Mouse (Mus musculus): ENCODE data around the gene Mettl27. TPM values are rescaled to one million over a fixed set of nuclear protein-coding genes. Genes with fewer than 3 reads are reported as not detected.
A peak's percentile ranks its signal among the peaks of the same experiment; 100 is the strongest.
"Not testable (repeated sequence)": the region's sequence is repeated elsewhere in the genome, so short reads cannot be mapped to it uniquely, and the experiment has no call there.

Mettl27 gene
- total RNA-seq, 2 experiments from 2014 or later: 8.7 to 10.3 TPM

DNA sequence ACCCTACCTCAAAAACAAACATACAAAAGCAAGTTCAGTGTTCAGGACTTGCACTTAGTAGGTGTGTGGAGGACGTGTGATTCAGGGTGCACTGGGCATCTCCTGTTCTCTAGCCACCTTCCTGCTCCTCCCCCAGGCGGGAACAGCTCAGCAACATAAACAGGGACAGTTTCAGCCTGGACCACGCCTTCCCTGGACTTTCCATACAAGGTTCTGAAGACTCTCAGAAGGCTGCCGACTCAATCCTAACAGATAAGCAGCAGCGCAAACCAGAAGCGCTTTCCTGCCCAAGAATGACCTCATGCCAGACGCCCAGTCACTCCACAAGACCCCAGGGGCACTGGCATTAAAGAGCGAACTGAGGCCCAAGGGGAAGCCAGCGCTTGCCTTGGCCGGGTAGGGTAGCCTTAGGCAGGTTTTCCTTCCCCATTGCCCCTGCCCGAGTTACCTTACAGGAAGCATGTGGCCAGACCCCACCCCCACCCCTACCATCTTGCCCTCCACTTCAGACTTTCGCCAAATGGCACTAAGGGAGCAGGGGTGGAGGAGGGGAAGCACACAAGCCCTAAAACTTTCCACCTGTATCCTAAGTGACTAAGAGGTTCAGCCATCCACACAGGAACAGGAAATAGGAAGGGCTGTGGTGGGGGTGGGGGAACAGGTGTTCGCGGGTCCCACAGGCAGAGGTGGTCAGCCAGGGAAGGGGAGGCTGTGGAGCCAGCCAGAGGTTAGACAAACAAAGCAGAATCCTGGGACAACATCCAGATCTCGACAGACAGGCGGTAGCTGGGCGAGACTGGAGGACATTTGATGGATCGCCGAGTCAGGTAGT lies 19.1 kb downstream of the Mettl27 start:
- DNase-seq (ENCODE audit: low spot score in 2 of 2): no peak

DNA sequence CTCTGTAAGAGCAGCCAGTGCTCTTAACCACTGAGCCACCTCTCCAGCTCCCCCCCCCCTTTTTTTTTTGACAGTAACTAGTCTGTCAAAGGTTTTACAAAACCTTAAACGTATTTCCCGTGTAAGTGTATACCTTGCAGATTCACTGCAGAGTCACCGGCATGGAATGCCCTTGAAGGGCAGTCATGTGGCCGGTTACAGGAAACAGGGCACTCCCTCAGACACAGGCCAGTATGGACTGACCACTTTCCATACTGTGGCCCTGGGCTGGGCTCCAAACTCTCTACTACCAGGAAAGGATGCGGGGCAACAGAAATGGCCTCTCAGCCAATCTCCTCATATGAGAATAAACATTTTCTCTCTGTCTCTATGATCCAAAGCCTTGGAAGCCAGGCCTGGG lies 23.3 kb downstream of the Mettl27 start:
- no peak for DNase-seq (ENCODE audit: low spot score in 2 of 2)

DNA sequence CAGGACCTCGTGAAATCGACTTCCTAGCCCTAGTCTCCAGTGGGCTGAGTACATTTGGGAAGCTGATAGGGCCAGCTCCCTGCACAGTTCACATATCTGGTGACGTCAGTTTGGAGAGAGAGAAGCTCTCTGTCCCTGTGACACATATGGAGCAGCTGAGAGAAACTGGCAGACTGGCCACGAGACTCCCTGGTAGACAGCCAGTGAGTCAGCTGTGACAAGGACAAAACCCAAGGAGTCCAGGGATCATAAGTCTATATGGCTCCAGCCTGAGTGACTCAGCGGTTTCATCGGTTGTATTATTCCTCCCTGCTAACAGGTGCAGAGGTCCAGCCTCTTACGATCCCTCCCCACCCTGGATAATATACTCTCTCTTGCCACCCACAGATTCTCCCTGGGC lies 26.9 kb downstream of the Mettl27 start:
- DNase-seq (ENCODE audit: low spot score in 2 of 2): peak in 1 of 2 experiments; percentile 42

DNA sequence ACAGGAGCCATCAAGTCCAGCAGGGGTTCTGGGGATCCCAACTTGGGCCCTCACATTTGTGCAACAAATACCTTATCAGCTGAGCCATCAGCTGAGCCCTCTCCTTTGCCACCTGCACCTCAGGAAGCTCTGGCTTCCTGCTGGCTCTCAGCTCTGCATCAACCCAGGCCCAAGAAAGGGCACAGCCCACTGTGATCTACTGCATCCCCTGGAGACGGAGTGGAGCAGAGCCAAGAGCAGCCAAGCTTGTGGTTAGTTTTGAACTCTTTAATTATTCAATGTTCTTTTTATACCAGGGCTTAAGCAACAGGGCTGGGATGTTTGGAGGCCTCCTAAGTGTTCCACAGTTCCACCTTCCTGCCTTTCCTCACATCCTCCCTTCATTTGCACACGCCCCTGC lies 28.3 kb downstream of the Mettl27 start:
- no peak for DNase-seq (ENCODE audit: low spot score in 2 of 2)

DNA sequence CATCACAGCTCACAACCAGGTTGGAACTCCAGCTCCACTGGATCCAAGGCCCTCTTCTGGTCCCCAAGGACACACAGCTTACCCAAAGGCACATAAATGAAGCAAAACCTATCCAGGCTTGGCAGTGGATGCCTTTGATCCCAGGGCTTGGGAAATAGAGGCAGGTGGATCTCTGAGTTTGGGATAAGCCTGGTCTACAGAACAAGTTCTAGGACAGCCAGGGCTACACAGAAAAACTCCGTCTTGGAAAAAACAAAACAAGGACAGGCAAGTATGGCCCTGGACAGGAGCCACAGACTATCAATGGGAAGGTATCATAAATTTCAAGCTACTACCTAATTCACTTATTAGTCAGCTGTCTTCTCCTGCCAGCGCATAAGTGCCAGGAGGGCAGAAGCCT lies 29.4 kb downstream of the Mettl27 start:
- DNase-seq (ENCODE audit: low spot score in 2 of 2): no peak

DNA sequence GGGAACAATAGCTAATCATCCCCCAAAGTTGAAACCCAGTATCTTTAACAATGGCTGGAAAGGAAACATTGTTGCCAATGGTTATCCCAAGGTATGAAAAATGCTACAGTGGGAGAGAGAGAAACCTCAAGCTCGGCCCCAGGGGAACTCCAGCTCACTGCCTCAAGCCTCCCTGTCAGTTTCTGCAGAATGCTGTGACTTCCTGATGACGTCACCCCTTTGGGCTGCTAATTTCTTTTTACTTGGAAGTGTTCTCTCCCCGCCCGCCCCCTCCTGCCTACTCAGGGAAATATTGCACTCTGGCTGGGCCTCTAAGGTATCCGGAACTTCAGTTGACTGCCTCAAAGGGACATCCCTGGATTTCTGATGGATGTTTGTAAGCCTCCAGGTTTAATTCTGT lies 31.4 kb downstream of the Mettl27 start:
- DNase-seq (ENCODE audit: low spot score in 2 of 2): no peak

DNA sequence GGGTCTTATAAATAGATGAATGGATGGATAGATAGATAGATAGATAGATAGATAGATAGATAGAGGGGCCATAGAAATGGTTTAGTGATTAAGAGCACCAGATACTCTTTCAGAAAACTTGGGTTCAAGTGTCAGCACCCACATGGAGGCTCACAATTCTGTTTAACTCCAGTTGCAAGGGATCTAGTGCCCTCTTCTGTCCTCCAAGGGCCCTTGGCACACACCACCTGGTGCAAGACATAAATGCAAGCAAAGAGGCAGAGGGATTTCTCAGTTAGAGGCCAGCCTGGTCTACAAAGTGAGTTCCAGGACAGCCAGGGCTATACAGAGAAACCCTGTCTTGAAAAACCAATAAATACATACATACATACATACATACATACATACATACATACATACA lies 32.5 kb downstream of the Mettl27 start:
- not testable (repeated sequence) for DNase-seq (ENCODE audit: low spot score in 2 of 2)

DNA sequence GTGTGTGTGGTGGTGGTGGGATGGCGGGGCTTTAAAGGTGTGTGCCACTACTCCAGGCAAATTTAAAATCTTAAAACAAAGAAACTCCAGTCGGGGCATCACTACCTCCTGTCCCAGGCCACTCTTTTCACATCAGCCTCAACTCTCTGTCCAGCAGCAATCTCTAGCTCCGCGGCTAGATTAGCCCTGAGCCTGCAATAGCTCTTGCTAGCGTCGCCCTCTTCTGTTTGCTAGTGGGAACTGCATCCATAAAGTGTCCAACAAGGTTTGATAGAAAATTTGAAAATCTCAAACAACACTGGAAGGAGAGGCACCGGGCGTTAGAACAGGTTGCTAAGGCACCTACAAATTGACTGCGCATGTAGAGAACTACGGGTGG lies 33.3 kb downstream of the Mettl27 start:
- DNase-seq (ENCODE audit: low spot score in 2 of 2): peak; percentile 58 to 74

DNA sequence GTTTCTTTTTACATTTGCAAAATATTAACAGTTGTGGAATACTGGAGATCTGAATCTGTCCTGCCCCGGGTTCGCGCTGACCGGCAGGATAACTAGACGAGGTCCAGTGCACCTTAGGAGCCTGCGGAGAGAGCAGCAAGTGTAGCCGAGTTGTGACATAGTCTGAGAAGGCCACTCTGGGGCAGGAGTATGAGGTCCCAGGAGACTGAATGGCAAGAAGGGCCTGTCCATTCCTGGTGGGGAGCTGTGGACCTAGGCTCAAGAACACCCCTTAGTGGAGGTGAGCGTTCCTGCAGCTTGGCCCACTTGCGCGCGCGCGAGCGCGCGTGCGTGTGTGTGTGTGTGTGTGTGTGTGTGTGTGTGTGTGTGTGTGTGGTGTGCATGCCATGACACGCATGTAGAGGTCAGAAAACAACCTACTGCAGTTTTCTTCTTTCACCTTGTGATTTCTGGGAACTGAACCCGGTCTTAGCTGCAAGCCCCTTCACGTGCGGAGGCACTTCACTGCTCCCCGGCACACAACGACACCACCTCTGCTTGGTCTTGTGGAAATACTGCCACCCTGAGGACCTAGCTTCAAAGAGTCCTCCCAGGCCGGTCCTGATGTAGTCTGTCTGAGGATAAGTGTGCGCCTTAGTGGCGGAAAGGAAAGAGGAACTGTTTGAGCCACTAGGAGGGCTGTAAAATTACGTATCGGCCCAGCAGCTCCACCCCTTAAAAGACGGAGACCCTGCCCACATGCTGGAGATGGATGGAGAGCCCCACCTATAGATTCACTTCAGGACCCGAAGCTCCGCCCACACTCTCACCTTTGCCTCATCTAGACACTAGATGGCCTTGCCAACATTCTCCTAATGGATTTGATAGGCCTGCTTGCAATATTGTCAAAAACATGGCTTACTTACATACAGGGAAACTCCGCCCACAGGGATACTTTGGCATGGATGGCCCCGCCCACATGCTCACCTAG lies 34.0 kb downstream of the Mettl27 start:
- DNase-seq (ENCODE audit: low spot score in 2 of 2): peak in 1 of 2 experiments; percentile 31

DNA sequence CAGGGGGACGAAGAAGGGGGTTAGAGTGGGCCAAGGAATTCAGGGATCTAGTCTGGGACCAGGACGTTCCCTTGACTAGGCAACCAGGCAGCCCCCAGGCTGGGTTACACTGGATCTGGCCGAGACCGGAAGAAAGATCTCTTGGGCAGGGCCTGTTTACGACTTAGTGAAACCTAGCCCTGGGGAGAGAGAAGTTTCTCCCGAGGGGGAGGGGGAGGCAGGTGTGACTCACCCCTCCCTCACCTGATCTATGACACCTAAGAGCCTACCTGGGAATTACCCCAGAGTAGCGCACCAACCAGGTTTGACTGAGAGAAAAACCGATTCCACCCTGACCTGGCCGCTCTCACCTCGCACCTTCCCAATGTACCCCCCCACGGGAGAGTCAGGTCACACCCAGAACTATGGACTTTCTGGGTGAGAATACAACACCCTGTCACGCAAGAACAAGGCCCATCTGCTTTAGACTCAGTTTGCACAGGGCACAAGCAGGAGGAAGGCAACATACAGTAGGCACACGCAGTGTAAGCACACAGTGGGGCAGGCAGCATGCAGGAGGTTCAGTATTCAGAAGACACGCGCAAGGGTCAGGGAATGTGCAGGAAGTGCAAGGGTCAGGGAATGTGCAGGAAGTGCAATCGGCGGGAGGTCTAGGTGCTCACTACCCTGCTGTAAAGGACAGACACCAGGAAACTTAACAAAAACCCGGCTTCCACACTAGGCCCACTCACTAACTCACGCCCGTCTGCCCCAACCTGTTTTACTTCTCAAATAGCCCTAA lies 35.2 kb downstream of the Mettl27 start:
- no peak for DNase-seq (ENCODE audit: low spot score in 2 of 2)

DNA sequence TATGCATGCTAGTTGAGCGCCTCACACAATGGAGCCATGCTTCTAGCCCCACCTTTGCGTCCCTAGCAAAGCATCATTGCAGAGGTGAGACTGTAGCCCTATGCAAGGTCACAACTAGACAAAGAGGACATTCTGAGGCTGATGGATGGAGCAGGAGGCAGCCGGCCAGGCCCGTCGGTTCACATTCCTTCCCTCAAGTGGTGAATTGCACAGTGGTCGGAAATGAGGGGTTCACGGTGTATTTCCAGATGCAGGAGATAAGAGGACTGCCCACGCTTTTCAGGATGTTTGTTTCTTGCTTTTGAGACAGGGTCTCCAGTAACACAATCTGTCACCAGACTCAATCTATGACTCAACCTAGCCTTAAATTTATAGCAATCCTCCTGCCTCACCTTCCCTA lies 38.5 kb downstream of the Mettl27 start:
- no peak for DNase-seq (ENCODE audit: low spot score in 2 of 2)

DNA sequence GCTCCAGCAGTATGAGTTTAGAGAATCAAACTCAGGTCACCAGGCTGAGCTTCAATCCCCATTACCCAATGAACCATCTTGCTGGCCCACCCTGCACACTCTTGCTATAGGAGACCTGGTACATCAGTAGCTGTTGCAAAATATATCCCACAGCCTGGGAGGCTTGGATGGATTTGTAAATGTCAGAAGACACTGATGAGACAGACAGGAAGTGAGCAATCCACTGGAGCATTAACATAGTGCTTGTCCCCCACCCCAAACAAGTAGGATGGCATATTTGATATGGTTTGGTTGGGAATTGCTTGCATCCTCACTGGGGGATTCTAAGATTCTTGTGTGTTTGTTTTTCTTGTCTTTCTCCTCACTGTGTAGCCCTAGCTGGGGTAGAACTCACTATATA lies 40.9 kb downstream of the Mettl27 start:
- no peak for DNase-seq (ENCODE audit: low spot score in 2 of 2)

DNA sequence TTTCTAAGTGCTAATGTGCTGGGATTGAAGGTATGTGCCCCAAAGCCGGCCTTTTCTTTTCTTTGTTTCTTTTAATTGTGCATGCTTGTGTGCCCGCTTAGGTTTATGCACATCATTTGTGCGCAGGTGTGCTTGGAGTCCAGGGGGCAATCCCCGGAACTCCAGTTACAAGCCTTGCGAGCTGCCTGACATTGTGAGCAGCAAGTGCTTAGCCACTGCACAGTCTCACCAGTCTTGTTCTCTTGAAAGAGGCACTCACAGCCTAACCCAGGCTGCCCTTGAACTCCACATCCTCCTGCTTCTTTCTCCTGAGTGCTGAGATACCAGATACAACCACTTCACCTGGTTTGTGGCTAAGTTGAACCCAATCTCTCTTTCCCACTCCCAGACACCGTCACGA lies 41.4 kb downstream of the Mettl27 start:
- no peak for DNase-seq (ENCODE audit: low spot score in 2 of 2)

DNA sequence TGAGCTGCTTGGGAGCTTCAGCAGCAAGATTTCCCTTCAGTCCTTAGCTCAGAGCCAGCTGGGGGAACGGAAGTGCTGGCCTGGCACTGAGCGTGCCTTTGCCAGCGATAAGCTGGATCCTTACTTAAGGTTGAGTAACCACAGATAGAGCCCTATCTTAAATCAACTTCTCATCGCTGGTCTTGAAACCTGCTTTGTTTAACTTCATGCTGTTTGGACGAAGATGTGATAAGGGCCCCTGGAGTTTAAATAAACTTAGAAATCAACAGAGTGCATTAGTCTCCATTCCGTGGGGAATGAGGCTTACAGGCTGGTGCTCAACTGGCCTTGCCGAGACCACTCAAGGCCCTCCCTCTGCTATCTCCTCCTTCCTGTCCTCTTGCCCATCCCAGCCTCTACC lies 42.1 kb downstream of the Mettl27 start:
- DNase-seq (ENCODE audit: low spot score in 2 of 2): no peak

DNA sequence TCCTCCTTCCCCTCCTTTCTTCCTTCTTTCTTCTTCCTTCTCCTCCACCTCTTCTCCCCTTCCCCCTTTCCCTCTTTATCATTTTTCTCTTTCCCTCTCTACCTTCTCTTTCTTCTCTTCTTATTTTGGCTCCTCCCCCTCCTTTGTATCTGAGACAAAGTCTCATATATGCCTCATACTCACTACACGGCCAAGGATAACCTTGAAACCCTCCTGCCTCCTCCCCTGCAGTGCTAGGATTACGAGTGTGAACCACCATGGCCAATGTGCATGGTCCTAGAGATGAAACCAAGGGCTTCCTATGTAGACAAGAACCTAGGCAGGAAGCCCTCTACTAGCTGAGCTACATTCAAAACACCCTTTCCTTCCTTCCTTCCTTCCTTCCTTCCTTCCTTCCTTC lies 42.8 kb downstream of the Mettl27 start:
- DNase-seq (ENCODE audit: low spot score in 2 of 2): no peak

DNA sequence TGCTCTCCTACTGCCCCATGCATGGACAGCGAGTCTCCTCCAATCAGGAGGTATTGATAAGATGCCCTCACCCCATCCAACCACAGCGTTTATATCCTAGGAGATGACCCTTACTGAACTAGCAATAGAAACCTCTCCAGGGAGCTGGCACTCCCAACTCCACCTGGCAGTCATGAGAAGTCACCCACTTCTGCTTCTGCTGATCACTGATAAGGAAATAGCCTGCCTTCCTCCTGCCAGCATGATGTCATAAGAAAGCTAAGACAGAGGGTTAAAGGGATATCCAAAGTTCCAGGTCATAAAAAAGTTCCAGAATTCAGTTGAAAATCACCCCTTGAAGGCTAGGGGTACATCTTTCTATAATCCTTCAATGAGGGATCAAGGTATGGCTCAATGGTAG lies 44.0 kb downstream of the Mettl27 start:
- DNase-seq (ENCODE audit: low spot score in 2 of 2): no peak

DNA sequence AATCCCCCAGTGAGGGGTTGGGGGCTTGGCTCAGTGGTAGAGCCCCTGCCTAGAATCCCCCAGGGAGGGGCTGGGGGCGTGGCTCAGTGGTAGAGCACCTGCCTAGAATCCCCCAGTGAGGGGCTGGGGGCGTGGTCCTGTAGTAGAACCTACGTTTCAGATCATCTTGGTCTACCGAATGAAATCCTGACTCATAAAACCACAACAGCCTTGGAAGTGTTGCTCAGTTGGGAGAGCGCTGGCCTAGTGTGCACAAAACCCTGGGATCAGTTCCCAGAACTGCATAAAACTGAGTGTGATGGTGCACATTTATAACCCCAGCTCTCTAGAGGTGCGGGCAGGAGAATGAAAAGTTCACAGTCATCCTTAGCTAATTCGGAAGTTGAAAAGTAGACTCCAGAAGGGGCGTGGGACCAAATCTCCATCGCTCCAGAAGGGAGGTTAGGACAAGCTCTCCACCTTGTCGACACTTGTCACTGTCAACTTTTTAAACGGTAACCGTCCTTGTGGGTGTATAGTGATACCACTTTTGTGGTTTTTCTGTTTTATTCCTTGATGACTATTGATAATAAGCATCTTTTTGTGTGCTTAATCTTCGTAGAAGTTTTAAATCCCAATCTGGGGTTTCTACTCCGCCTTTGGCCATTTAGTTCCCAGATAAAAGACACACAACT lies 44.5 kb downstream of the Mettl27 start:
- no peak for DNase-seq (ENCODE audit: low spot score in 2 of 2)

DNA sequence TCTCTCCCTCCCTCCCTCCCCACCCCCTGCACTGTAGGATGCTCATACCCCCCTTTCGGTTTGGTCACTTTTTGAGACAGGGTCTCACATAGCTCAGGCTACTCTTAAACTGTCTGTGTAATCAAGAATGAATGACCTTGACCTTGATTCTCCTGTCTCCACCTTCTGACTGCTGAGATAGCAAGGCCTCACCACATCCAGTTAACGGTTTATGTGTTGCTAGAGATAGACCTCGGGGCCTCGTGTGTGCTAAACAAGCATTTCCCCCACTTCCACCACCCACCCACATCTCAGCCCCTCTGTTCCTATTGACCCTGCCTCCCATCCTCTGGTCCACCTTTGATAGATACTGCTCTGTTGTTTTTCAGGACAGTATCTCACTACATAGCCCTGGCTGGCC lies 45.7 kb downstream of the Mettl27 start:
- no peak for DNase-seq (ENCODE audit: low spot score in 2 of 2)

DNA sequence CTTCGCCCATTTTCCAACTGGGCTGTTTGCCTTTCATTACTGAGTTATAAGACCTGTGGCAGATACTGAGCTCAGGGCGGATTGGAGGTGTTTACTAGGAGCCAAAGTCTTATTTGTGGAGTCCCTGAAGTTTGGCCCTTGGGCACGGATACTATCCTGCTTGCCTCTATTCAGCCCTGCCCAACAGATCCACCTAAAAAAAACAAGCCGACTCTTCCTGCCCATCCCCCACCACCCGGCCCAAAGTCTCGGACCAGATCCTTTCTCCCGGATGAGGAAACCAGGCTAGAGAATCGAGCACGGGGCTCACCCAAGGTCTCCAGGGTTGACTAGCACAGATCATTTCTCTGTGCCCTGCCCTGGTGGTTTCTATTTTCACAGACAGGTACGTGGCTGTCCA lies 49.0 kb downstream of the Mettl27 start:
- no peak for DNase-seq (ENCODE audit: low spot score in 2 of 2)

DNA sequence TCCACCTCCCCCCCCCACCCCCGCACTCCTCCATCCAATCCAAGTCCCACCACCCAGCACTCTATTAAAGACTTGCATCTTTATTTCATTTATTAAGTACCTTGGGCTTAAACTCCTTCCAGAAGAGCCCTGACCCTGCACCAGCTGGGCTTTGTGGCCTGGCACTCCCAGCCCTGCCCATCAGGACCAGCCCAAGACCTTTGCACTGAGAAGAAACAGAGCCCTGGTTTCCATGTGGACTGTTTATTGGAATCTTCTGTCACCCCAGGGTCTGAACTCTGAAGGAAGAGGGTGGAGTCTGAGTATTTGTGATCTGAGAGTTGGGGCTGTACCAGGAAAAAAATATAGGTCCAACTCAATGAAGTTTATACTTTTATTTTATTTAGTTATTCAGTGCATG lies 50.9 kb downstream of the Mettl27 start:
- DNase-seq (ENCODE audit: low spot score in 2 of 2): no peak

DNA sequence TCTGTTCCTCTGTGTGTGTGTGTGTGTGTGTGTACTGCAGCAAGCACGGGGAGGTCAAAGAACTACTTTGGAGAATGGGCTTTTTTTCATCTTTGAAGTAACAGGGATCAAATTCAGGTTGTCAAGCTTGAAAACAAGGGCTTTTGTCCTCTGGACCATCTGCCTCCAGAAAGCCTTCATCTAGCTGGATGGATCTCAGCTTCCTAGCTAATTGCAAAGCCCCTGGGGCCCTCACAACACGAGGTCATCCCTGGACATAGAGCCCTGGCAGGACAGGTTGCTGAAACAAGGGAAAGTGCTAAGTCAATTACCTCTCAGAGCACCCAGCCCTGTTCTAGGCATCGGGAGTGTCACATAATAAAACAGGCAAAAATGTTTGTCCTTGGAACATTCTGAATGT lies 51.6 kb downstream of the Mettl27 start:
- DNase-seq (ENCODE audit: low spot score in 2 of 2): no peak
